Mouse (Mus musculus): ENCODE data around the gene Olfr1361. TPM values are rescaled to one million over a fixed set of nuclear protein-coding genes. Genes with fewer than 3 reads are reported as not detected.

Olfr1361 gene
- not detected in 2 replicates for polyA plus RNA-seq (2012; rRNA removed)

DNA sequence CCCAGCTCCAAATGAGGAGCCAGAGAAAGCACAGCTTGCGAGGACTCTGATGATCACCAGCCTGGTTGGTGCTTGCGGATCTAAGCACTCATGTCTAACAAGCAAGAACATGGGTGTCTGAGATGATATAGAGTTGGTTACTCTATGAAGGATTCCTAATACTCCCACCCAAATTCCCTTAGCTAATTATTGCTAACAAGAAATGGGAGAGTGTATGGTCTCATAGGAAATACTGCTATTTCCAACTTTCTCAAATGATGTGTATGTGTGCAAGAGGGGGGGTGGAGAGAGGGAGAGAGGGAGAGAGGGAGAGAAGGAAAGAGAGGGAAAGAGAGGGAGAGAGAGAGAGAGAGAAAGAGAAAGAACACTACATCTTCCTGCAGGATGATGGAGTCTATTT is at the start of gene Olfr1361:
Olfr1361 (minus strand) TSS at position 101 of the 400 bp plus-strand sequence.
- TF ChIP-seq CTCF (IDR thresholded peaks at IDR 0.05; ENCODE audit: extremely low read depth, insufficient read depth, low read length) = no peak
- no peak for TF ChIP-seq POLR2A (IDR thresholded peaks at IDR 0.05; ENCODE audit: extremely low read depth, insufficient read depth, low read length)
- Histone ChIP-seq H3K4me1 (ENCODE audit: control insufficient read depth, insufficient read depth, low read length) (no peaks in the 10 kb centered on the region), H3K4me3 (ENCODE audit: insufficient read depth, low read length) (no peak within 1 kb of the TSS), H3K27ac (ENCODE audit: insufficient read depth, low read length) (no peak within 1 kb of the TSS)

DNA sequence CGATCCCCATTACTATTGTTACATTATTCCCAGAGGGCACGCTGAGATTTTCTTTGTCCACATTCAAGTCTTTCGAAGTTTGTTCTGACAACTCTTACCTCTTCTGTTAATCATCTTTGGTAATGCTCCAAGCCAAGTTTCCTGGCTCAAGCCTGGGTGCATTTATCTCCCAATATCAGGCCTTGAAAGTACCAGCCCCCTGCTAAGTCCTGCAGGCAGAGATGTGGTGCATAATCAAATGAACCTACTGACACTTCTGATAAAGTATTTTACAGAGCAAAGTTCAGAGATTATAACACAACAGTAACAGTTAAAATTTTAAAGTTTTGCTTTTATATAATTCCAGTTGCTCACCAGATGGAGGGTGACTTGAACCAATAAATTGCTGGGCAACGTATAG is 48.5 kb upstream of the Olfr1361 start:
- Histone ChIP-seq H3K4me1 (ENCODE audit: control insufficient read depth, insufficient read depth, low read length) (peaks cover 4% of the 10 kb centered on the region; the same call in 1 of the 2 replicates), H3K4me3 (ENCODE audit: insufficient read depth, low read length) (peak overlapping the region; percentile 85; the same call in 1 of the 2 replicates), H3K27ac (ENCODE audit: insufficient read depth, low read length) (no peak overlapping the region)
- TF ChIP-seq CTCF (IDR thresholded peaks at IDR 0.05; ENCODE audit: extremely low read depth, insufficient read depth, low read length) (no peak), POLR2A (IDR thresholded peaks at IDR 0.05; ENCODE audit: extremely low read depth, insufficient read depth, low read length) (no peak)

DNA sequence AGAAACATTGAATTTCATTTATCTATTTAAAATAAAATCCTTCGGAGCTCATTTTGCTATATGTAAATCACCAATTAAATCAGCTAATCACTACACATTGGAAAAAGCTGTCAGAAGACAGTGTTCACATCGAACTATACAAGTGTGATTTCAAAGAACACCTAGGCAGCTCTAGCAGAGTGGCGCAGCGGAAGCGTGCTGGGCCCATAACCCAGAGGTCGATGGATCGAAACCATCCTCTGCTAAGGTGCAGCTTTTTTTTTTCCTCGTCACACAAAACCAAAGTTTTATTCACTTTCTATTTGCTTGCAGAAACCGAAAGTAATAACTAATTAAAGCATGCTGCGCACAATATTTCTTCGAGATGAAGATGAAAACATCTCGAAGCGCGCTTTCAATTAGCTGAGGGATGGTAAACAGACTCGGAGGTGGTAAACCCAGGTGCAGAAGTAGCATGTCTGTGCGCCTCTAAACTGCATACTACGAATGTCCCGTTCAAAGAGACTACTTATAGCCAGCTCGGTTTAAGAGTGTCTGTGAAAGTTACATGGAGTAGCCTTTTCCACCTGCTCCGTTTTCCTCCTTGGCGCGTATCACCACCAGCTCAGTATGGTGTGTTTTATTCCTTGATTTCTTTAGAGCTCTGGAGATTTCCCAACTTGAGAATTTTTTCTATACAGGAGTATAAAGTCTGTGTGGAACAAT is 47.8 kb upstream of the Olfr1361 start:
- H3K4me3 ChIP-seq (ENCODE audit: insufficient read depth, low read length) = peak overlapping the region; percentile 85
- TF ChIP-seq CTCF (IDR thresholded peaks at IDR 0.05; ENCODE audit: extremely low read depth, insufficient read depth, low read length) (no peak), POLR2A (IDR thresholded peaks at IDR 0.05; ENCODE audit: extremely low read depth, insufficient read depth, low read length) (no peak)
- H3K27ac ChIP-seq (ENCODE audit: insufficient read depth, low read length) = no peak overlapping the region
- peaks cover 4% of the 10 kb centered on the region; the same call in 1 of the 2 replicates for H3K4me1 ChIP-seq (ENCODE audit: control insufficient read depth, insufficient read depth, low read length)

DNA sequence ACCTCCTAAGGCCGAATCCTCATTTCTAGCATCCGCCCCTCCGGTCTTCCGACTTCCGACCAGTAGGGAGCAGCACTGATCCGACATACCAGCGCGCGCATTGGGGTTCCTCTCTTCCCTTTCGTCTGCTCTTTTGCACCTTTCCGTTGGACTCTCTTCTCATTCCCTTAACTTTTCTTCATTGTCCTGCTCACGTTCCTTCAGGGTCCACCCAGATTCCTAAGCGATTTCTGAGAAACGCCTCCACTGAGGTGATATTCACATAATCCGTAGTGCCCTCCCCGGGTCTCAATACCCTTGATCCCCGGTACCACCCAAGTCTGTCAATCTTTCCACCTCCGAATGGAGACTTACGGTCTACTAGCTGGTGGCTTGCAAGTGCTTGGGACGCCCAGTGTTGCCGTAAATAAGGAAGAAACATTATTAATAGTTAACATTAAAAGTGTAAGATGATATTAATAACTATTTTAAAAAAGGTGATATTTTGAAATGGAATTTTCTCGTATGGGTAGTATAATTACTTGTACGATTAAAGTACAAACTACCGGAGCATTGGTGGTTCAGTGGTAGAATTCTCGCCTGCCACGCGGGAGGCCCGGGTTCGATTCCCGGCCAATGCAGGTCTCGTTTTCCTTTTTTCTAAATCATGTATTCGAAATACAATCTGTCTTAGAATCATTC is 47.0 kb upstream of the Olfr1361 start:
- H3K4me1 ChIP-seq (ENCODE audit: control insufficient read depth, insufficient read depth, low read length) = peaks cover 2% of the 10 kb centered on the region; the same call in 1 of the 2 replicates
- no peak overlapping the region for H3K27ac ChIP-seq (ENCODE audit: insufficient read depth, low read length)
- TF ChIP-seq POLR2A (IDR thresholded peaks at IDR 0.05; ENCODE audit: extremely low read depth, insufficient read depth, low read length) = no peak
- peak; percentile 65 for TF ChIP-seq CTCF (IDR thresholded peaks at IDR 0.05; ENCODE audit: extremely low read depth, insufficient read depth, low read length)
- H3K4me3 ChIP-seq (ENCODE audit: insufficient read depth, low read length) = peak overlapping the region; percentile 85

DNA sequence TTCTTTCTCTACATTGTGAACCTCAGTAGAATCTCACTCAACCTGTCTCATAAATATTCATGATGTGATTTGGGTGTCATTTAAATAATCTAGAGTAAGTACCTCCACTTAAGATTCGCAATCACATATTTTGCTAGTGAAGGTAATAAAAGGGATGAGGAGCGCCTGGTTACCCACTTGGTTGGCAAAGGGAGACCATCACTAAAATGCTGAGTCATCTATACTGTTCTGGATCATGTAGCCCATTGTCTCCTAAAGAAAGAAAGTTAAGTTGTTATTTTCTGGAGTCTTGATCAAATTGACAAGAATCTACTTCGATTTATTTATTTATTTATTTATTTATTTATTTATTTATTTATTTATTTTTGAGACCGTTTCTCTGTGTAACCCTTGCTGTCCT is 43.5 kb upstream of the Olfr1361 start:
- TF ChIP-seq CTCF (IDR thresholded peaks at IDR 0.05; ENCODE audit: extremely low read depth, insufficient read depth, low read length) (no peak), POLR2A (IDR thresholded peaks at IDR 0.05; ENCODE audit: extremely low read depth, insufficient read depth, low read length) (no peak)
- Histone ChIP-seq H3K4me1 (ENCODE audit: control insufficient read depth, insufficient read depth, low read length) (no peaks in the 10 kb centered on the region), H3K27ac (ENCODE audit: insufficient read depth, low read length) (no peak overlapping the region), H3K4me3 (ENCODE audit: insufficient read depth, low read length) (no peak overlapping the region)

DNA sequence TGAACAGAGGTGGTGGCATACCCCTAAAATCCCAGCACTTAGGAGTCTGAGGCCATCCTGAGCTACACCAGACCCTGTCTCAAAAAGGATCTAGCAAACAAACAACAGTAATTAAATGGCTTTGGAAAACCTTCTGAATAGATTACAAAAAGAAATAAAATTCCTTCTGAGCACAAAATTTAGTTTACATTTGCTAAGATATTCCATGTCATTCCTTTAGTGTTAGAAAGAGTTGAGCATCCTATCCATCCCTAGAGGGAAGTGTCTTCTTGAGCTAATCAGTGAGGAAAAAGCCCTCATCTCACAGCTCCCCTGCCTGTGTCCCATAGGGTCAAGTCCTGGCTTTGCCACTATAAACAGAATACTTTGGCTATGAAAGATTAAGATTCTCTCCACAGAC is 34.6 kb upstream of the Olfr1361 start, which contains the start of gene Olfr1359:
Olfr1359 (plus strand) TSS at position 301 of the 400 bp plus-strand sequence.
- TF ChIP-seq POLR2A (IDR thresholded peaks at IDR 0.05; ENCODE audit: extremely low read depth, insufficient read depth, low read length) (no peak), CTCF (IDR thresholded peaks at IDR 0.05; ENCODE audit: extremely low read depth, insufficient read depth, low read length) (no peak)
- H3K27ac ChIP-seq (ENCODE audit: insufficient read depth, low read length) = no peak within 1 kb of the TSS
- H3K4me1 ChIP-seq (ENCODE audit: control insufficient read depth, insufficient read depth, low read length) = no peaks in the 10 kb centered on the region
- no peak within 1 kb of the TSS for H3K4me3 ChIP-seq (ENCODE audit: insufficient read depth, low read length)

DNA sequence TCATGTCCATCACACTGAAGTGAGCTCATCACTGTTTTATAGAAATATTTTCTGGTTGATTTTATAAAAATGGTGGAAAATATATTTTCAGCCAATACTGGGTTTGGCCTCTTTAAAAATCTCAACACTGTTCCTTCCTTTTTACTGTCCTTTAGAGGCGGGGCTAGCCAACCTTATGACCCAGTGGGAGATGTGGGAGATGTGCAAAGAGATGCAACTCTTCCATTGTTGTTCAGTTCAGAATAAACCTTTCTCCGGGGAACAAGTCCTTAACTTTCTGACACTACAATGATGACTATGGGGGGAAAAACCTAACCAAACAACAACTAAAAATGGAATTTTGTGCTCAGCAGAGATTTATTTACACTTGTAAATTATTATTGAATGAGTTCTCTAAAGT is 14.1 kb upstream of the Olfr1361 start, which contains the start of gene Olfr1360:
Olfr1360 (minus strand) TSS at position 101 of the 400 bp plus-strand sequence.
- H3K4me1 ChIP-seq (ENCODE audit: control insufficient read depth, insufficient read depth, low read length) = no peaks in the 10 kb centered on the region
- H3K27ac ChIP-seq (ENCODE audit: insufficient read depth, low read length) = no peak within 1 kb of the TSS
- no peak within 1 kb of the TSS for H3K4me3 ChIP-seq (ENCODE audit: insufficient read depth, low read length)
- TF ChIP-seq CTCF (IDR thresholded peaks at IDR 0.05; ENCODE audit: extremely low read depth, insufficient read depth, low read length) (no peak), POLR2A (IDR thresholded peaks at IDR 0.05; ENCODE audit: extremely low read depth, insufficient read depth, low read length) (no peak)

DNA sequence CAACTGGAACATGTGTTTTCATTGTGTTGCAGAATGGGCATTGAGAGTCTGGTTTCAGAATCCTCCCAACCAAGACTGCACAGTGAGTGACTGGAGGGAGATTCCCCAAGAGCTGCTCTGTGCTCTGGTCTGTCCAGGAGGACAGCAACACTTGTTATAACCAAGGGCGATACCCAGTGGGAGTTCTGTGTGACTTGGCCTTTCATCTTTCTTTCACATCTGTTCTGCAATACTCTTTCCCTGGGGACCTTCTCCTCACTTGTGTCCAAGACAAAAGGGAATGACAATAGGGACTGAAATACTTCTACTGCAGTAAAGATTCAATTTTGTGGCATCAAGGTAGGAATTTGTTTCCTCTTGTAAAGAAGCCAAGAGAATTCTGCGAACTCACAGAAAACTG is 20.8 kb downstream of the Olfr1361 start, which contains the start of gene Olfr11:
Olfr11 (minus strand) TSS at position 101 of the 400 bp plus-strand sequence.
- no peak for TF ChIP-seq POLR2A (IDR thresholded peaks at IDR 0.05; ENCODE audit: extremely low read depth, insufficient read depth, low read length)
- TF ChIP-seq CTCF (IDR thresholded peaks at IDR 0.05; ENCODE audit: extremely low read depth, insufficient read depth, low read length) = no peak
- H3K4me1 ChIP-seq (ENCODE audit: control insufficient read depth, insufficient read depth, low read length) = no peaks in the 10 kb centered on the region
- H3K27ac ChIP-seq (ENCODE audit: insufficient read depth, low read length) = no peak within 1 kb of the TSS
- no peak within 1 kb of the TSS for H3K4me3 ChIP-seq (ENCODE audit: insufficient read depth, low read length)

DNA sequence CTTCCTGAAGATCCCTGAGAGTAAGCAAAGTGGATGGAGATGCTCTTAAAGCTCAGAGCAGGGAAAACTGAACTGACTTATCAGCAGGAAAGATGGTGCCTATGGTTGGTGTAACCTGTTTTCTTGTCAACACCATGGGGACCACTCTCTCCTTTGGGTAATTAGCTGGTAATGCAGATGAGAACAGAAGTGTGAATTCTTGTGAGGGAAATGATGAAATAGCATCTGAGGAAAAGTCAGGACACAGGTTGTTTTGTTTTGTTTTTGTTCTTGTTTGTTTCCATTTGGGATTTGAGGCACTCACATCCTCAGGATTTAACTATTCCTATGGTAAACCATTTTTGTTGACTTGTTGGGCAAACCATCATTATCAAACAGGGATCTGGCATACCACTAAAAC is 49.3 kb downstream of the Olfr1361 start, which contains the start of gene Olfr1362:
Olfr1362 (minus strand) TSS at position 101 of the 400 bp plus-strand sequence.
- H3K4me3 ChIP-seq (ENCODE audit: insufficient read depth, low read length) = no peak within 1 kb of the TSS

More for the DNA sequence above, 49.3 kb downstream of the Olfr1361 start, which contains the start of gene Olfr1362:
- no peak for TF ChIP-seq CTCF (IDR thresholded peaks at IDR 0.05; ENCODE audit: extremely low read depth, insufficient read depth, low read length)
- TF ChIP-seq POLR2A (IDR thresholded peaks at IDR 0.05; ENCODE audit: extremely low read depth, insufficient read depth, low read length) = no peak
- no peaks in the 10 kb centered on the region for H3K4me1 ChIP-seq (ENCODE audit: control insufficient read depth, insufficient read depth, low read length)
- H3K27ac ChIP-seq (ENCODE audit: insufficient read depth, low read length) = no peak within 1 kb of the TSS

Other genes starting within 250 kb of the Olfr1361 start
- gene Pgbd1, start 222.3 kb downstream of the Olfr1361 start, polyA plus RNA-seq (2012; rRNA removed) = 2.3 and 3.1 TPM in 2 replicates
- 66.4 and 70.2 TPM in 2 replicates for gene Zscan26, start 209.7 kb downstream of the Olfr1361 start, polyA plus RNA-seq (2012; rRNA removed)
- 0.40 and 0.44 TPM in 2 replicates for gene Nkapl, start 194.9 kb downstream of the Olfr1361 start, polyA plus RNA-seq (2012; rRNA removed)
- 3.8 and 4.1 TPM in 2 replicates for gene Zkscan4, start 184.5 kb downstream of the Olfr1361 start, polyA plus RNA-seq (2012; rRNA removed)
- gene Gm10065, start 183.9 kb downstream of the Olfr1361 start, polyA plus RNA-seq (2012; rRNA removed) = not detected in 2 replicates
- gene AK157302, start 168.2 kb downstream of the Olfr1361 start, polyA plus RNA-seq (2012; rRNA removed) = 1.9 and 2.3 TPM in 2 replicates
- 33.2 and 43.7 TPM in 2 replicates for gene Gm11273, start 162.0 kb downstream of the Olfr1361 start, polyA plus RNA-seq (2012; rRNA removed)
- gene Zkscan8, start 132.3 kb downstream of the Olfr1361 start, polyA plus RNA-seq (2012; rRNA removed) = 6.7 and 7.0 TPM in 2 replicates
- gene Olfr1366, start 120.6 kb downstream of the Olfr1361 start, polyA plus RNA-seq (2012; rRNA removed) = not detected in 2 replicates
- not detected in 2 replicates for gene Olfr1535, start 103.5 kb downstream of the Olfr1361 start, polyA plus RNA-seq (2012; rRNA removed)
- not detected in 2 replicates for gene Olfr1364, start 81.6 kb downstream of the Olfr1361 start, polyA plus RNA-seq (2012; rRNA removed)
- gene Olfr1362, start 49.4 kb downstream of the Olfr1361 start, polyA plus RNA-seq (2012; rRNA removed) = not detected in 2 replicates
- gene Olfr11, start 20.9 kb downstream of the Olfr1361 start, polyA plus RNA-seq (2012; rRNA removed) = 0.06 TPM in 1 of 2 replicates, not detected in the other
- not detected in 2 replicates for gene Olfr1360, start 14.0 kb upstream of the Olfr1361 start, polyA plus RNA-seq (2012; rRNA removed)
- gene Olfr1359, start 34.7 kb upstream of the Olfr1361 start, polyA plus RNA-seq (2012; rRNA removed) = not detected in 2 replicates
- 1.2 TPM in 1 of 2 replicates, not detected in the other for gene Hist1h2bl, start 52.8 kb upstream of the Olfr1361 start, polyA plus RNA-seq (2012; rRNA removed)
- 1.5 and 1.7 TPM in 2 replicates for gene Hist1h2ai, start 53.0 kb upstream of the Olfr1361 start, polyA plus RNA-seq (2012; rRNA removed)
- gene Hist1h3h, start 54.3 kb upstream of the Olfr1361 start, polyA plus RNA-seq (2012; rRNA removed) = 0.91 and 3.1 TPM in 2 replicates
- 0.77 TPM in 1 of 2 replicates, not detected in the other for gene Hist1h2bm, start 58.7 kb upstream of the Olfr1361 start, polyA plus RNA-seq (2012; rRNA removed)
- gene Hist1h4j, start 71.7 kb upstream of the Olfr1361 start, polyA plus RNA-seq (2012; rRNA removed) = 2.3 and 2.4 TPM in 2 replicates
- 11.0 and 14.4 TPM in 2 replicates for gene Hist1h4k, start 87.1 kb upstream of the Olfr1361 start, polyA plus RNA-seq (2012; rRNA removed)
- 0.70 and 1.7 TPM in 2 replicates for gene Hist1h2ak, start 90.4 kb upstream of the Olfr1361 start, polyA plus RNA-seq (2012; rRNA removed)
- 2.0 and 2.7 TPM in 2 replicates for gene Hist1h2bn, start 90.7 kb upstream of the Olfr1361 start, polyA plus RNA-seq (2012; rRNA removed)
- 0.21 and 0.25 TPM in 2 replicates for gene Hist1h1b, start 117.2 kb upstream of the Olfr1361 start, polyA plus RNA-seq (2012; rRNA removed)
- gene Hist1h3i, start 120.0 kb upstream of the Olfr1361 start, polyA plus RNA-seq (2012; rRNA removed) = 1.3 and 3.1 TPM in 2 replicates
- gene Hist1h2an, start 123.8 kb upstream of the Olfr1361 start, polyA plus RNA-seq (2012; rRNA removed) = not detected in 2 replicates
- gene Hist1h2bp, start 124.1 kb upstream of the Olfr1361 start, polyA plus RNA-seq (2012; rRNA removed) = 0.26 and 0.63 TPM in 2 replicates
- 1.2 and 1.7 TPM in 2 replicates for gene Hist1h2bq, start 146.8 kb upstream of the Olfr1361 start, polyA plus RNA-seq (2012; rRNA removed)
- not detected in 2 replicates for gene Hist1h2ao, start 147.1 kb upstream of the Olfr1361 start, polyA plus RNA-seq (2012; rRNA removed)
- not detected in 2 replicates for gene Hist1h4m, start 148.4 kb upstream of the Olfr1361 start, polyA plus RNA-seq (2012; rRNA removed)
- gene Hist1h4n, start 168.8 kb upstream of the Olfr1361 start, polyA plus RNA-seq (2012; rRNA removed) = 11.0 and 23.0 TPM in 2 replicates
- 2.4 and 3.5 TPM in 2 replicates for gene Hist1h2ap, start 170.1 kb upstream of the Olfr1361 start, polyA plus RNA-seq (2012; rRNA removed)
- 0.34 and 0.92 TPM in 2 replicates for gene Hist1h2br, start 170.4 kb upstream of the Olfr1361 start, polyA plus RNA-seq (2012; rRNA removed)

Data from cortical plate, adult 2 months (tissue).